Mouse (Mus musculus): ENCODE data around the gene Hmgcl.

The Hmgcl gene

DNA sequence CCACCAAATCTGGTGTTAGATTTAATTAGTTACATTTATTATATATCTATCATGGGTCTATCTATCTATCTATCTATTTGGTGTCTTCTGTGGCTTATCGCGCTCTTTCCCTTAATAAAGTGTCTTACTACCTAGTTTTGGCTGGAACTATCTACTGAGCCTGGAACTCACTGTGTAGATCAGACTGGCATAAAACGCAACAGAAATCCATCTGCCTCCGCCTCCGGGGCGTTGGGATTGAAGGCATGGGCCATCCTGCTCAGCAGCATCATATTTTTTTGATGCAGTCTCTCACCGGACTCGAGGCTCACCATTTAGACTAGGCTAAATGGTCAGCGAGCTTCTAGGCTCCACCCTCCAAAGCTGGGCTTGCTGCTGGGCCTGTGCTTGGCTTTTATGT is 41.5 kb downstream of the Hmgcl start:
- no peak for DNase-seq

GRCm38 (mm10) chr4:135993941-135994340 is 47.7 kb downstream of the Hmgcl start:
- no peak for DNase-seq

GRCm38 (mm10) chr4:135995118-135995517 is 48.9 kb downstream of the Hmgcl start:
- no peak for DNase-seq

DNA sequence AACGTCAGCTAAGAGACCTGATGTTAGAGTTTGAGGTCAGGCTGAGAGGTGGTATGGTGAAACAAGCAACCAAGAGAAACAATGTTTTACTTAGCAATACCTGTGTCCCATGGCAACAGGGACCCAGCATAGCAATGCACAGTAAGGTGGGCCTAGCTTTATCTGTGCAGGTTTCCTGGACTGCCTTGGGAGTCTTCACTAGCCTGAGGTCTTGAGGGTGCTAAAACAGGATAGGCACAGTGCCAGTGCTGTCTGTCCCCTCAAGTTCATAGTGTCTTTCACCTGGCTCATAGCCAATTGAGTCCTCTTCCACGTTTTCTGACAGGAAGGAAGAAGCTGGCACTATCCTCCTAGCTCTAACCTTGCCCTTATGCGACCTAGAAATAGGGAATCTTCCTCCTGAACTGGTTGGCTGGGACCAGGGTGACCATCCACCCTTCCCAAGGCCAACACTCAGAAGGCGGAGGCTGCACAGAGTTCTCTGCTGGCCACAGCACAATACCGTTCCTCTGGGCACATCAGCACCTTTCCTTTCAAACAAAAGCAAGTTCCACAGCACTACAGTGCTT is 57.9 kb downstream of the Hmgcl start:
- no peak for DNase-seq

- DNase-seq = no peak
Observed at GRCm38 (mm10) chr4:136004921-136005320, 58.7 kb downstream of the Hmgcl start.

- DNase-seq = no peak
Observed at GRCm38 (mm10) chr4:136006821-136007220, 60.6 kb downstream of the Hmgcl start.

GRCm38 (mm10) chr4:136008782-136009447 is 62.7 kb downstream of the Hmgcl start:
- no peak for DNase-seq

- no peak for DNase-seq
Observed at GRCm38 (mm10) chr4:136010586-136010985, 64.3 kb downstream of the Hmgcl start.

Measured in kidney, postnatal 14 days (tissue).